Mouse (Mus musculus): ENCODE results near the gene Kdm2a. TPM values are rescaled to one million over a fixed set of nuclear protein-coding genes. Genes with fewer than 3 reads are reported as not detected.

The Kdm2a gene
- polyA plus RNA-seq, 1 experiment, result 100 TPM

DNA sequence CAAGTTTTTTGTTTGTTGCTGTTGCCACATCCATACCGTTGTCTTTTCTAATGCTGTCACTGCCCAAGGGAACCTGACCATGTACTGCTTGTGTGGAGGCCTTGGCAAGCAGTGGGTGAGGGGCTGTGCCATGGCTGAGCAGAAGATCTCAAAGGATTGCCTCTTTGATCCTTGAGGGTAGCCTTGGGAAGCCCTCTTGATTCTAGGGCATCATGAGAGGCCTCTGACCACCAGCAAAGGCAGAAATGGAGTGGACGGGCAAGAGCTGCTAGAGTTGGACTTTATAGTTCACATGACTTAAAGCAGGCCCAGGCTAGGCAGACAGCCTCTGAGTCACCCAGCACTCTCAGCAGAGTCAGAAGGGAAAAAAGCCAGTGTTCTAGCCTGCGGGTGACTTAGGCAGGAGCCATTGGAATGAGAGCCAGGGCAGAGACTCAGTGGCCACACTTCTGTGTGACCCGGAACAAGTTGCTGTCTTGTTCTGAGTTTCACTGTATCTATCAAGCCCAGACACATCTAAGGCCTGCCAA, 32.1 kb upstream of the Kdm2a start:
- H3K4me1 ChIP-seq (ENCODE audit: control insufficient read depth, insufficient read depth, insufficient read length, low read length), result peaks cover under 1% of the 10 kb centered on the region; the same call in 1 of the 2 replicates
- no peak overlapping the region for H3K27ac ChIP-seq (ENCODE audit: insufficient read depth, low read depth, low read length)
- no peaks in the 10 kb centered on the region for H3K27me3 ChIP-seq (ENCODE audit: control insufficient read depth, insufficient read depth, low read length)
- TF ChIP-seq CTCF (IDR thresholded peaks at IDR 0.05; ENCODE audit: extremely low read depth, insufficient read length, insufficient replicate concordance, low read depth, low read length), result no peak
- TF ChIP-seq POLR2A (IDR thresholded peaks at IDR 0.05; ENCODE audit: low read depth, low read length), result no peak
- 89% methylated on average over 4 of the region's 4 CpGs for WGBS
- no peak overlapping the region for H3K4me3 ChIP-seq (ENCODE audit: low read depth, low read length)
- peaks cover 19% of the 10 kb centered on the region for H3K36me3 ChIP-seq (ENCODE audit: control insufficient read depth, insufficient read depth, low read length)

DNA sequence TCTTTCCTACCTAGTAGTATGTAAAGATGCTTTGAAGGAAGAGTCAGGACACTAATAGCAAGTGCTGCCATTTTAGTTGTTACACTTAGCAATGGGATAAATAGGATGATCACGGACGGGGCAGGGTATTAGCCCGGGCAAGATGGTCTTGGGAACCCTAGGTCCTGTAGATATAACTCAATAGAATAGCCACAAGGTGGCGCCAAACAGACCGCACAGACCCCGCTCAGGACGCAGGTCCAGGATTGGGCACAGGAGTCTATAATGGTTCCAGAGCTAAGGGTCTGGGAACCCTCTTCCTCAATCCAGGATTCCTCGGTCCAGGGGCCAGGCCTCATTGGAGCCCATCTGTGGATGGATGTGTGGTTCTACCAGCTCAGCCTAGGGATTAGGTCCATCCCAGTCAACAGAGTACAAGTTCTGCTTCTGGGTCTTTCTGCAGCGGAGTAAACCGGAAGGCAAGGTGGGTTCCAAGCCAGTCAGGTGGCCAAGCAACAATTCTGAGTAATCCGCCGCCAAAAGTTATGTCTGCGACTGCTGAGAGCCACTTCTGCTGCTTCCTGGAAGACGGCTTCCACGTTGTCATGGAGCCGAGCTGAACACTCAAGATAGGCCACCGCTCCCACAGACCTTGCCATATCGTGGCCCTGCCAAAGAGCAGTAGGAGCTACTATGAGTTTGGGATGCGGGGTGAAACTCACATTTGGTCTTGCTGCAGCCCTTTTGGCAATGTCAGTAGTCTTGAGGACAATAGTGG, 27.7 kb upstream of the Kdm2a start:
- H3K36me3 ChIP-seq (ENCODE audit: control insufficient read depth, insufficient read depth, low read length), result peaks cover 15% of the 10 kb centered on the region
- no peaks in the 10 kb centered on the region for H3K27me3 ChIP-seq (ENCODE audit: control insufficient read depth, insufficient read depth, low read length)
- WGBS, result 72% methylated on average over 19 of the region's 19 CpGs
- H3K4me3 ChIP-seq (ENCODE audit: low read depth, low read length), result no peak overlapping the region
- TF ChIP-seq POLR2A (IDR thresholded peaks at IDR 0.05; ENCODE audit: low read depth, low read length), result no peak
- TF ChIP-seq CTCF (IDR thresholded peaks at IDR 0.05; ENCODE audit: extremely low read depth, insufficient read length, insufficient replicate concordance, low read depth, low read length), result peak; percentile 76; the same call in 1 of the 2 replicates
- H3K27ac ChIP-seq (ENCODE audit: insufficient read depth, low read depth, low read length), result no peak overlapping the region
- H3K4me1 ChIP-seq (ENCODE audit: control insufficient read depth, insufficient read depth, insufficient read length, low read length), result peaks cover 2% of the 10 kb centered on the region; the same call in 1 of the 2 replicates

DNA sequence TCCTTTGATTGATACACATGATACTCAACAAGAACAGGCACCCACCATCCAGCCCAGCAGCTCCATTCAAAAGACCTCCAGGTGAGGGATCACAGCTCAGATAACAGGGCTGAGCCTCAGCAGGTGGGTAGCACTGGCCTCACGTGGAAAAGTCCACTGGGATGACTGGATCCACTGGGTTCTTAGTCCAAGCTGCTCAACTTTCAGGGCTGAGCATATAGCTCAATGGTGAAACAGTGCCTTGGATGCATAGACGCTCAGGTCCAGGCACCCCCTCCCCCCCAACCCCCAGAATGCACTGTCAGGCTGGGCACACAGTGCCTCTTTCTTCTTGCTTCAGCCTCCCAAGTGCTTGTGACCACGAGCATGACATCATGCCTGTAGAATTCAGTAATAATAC, 24.9 kb upstream of the Kdm2a start:
- no peak for TF ChIP-seq CTCF (IDR thresholded peaks at IDR 0.05; ENCODE audit: extremely low read depth, insufficient read length, insufficient replicate concordance, low read depth, low read length)
- TF ChIP-seq POLR2A (IDR thresholded peaks at IDR 0.05; ENCODE audit: low read depth, low read length), result no peak
- no peaks in the 10 kb centered on the region for H3K27me3 ChIP-seq (ENCODE audit: control insufficient read depth, insufficient read depth, low read length)
- peaks cover 12% of the 10 kb centered on the region for H3K36me3 ChIP-seq (ENCODE audit: control insufficient read depth, insufficient read depth, low read length)
- whole genome bisulfite sequencing, result 82% methylated on average over 3 of the region's 3 CpGs
- no peak overlapping the region for H3K27ac ChIP-seq (ENCODE audit: insufficient read depth, low read depth, low read length)
- no peak overlapping the region for H3K4me3 ChIP-seq (ENCODE audit: low read depth, low read length)
- H3K4me1 ChIP-seq (ENCODE audit: control insufficient read depth, insufficient read depth, insufficient read length, low read length), result peaks cover 10% of the 10 kb centered on the region; the same call in 1 of the 2 replicates

DNA sequence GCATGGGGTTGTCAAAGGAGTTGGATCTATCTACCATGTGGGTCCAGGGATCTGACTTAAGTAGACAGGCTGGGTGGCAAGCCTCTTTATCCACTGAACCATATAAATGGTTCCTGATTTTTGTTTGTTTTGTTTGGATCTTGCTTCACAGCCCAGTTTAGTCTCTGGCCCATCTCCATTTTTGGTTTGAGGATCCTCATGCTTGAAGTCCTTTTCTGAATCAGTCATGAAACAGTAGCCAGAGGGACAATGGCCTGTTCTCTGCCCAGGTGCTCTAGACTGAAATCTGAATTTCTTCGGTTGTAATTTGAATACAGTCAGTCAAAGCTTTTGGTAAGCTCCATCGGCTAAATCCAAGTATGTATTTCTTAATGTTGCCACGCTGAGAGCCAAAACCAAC, 24.5 kb upstream of the Kdm2a start:
- Histone ChIP-seq H3K27me3 (ENCODE audit: control insufficient read depth, insufficient read depth, low read length) (no peaks in the 10 kb centered on the region), H3K36me3 (ENCODE audit: control insufficient read depth, insufficient read depth, low read length) (peaks cover 12% of the 10 kb centered on the region), H3K4me3 (ENCODE audit: low read depth, low read length) (no peak overlapping the region), H3K27ac (ENCODE audit: insufficient read depth, low read depth, low read length) (no peak overlapping the region), H3K4me1 (ENCODE audit: control insufficient read depth, insufficient read depth, insufficient read length, low read length) (peaks cover 10% of the 10 kb centered on the region; the same call in 1 of the 2 replicates)
- 95% methylated on average over 3 of the region's 3 CpGs for WGBS
- no peak for TF ChIP-seq CTCF (IDR thresholded peaks at IDR 0.05; ENCODE audit: extremely low read depth, insufficient read length, insufficient replicate concordance, low read depth, low read length)

DNA sequence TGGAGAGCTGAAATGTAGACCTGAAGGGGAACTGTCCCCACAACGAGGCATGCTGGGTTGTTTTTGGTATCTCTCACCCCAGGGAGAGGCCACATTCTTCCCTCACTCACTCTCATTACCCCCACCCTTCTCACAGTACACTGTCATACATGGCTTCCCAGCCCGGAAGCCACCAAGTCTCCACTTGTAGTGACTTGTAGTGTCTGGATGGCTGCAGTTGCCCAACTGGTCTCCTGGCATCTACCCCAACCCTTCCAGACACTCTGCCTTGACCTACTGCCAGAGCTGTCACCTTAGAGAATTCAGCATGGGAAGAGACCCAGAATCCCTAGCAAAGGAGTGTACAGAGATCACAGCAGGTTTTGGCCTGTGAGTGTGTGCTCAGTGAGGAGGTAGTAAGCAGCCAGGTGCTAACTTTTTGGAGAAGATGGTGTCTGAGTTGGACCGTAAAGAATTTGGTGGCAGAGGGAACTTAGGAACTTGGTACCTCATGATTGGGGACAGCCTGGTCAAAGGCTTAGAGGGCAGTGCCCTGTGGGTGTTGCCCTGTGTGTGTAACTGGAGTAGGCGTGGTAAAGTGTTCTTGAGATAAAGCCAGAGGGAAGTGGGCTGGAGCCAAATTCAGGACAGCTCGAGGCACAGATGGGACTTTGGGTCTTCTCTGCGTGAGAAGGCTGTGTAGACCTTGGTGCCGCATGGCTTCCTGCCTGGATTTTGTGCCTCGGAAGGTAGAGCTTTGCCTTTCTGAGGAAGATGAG, 22.2 kb upstream of the Kdm2a start:
- H3K4me1 ChIP-seq (ENCODE audit: control insufficient read depth, insufficient read depth, insufficient read length, low read length), result peaks cover 10% of the 10 kb centered on the region; the same call in 1 of the 2 replicates
- WGBS, result 38% methylated on average over 8 of the region's 8 CpGs
- peak overlapping the region; percentile 10; the same call in 1 of the 2 replicates for H3K4me3 ChIP-seq (ENCODE audit: low read depth, low read length)
- H3K27ac ChIP-seq (ENCODE audit: insufficient read depth, low read depth, low read length), result peak overlapping the region; percentile 99
- TF ChIP-seq POLR2A (IDR thresholded peaks at IDR 0.05; ENCODE audit: low read depth, low read length) (no peak), CTCF (IDR thresholded peaks at IDR 0.05; ENCODE audit: extremely low read depth, insufficient read length, insufficient replicate concordance, low read depth, low read length) (no peak)
- no peaks in the 10 kb centered on the region for H3K27me3 ChIP-seq (ENCODE audit: control insufficient read depth, insufficient read depth, low read length)
- peaks cover 5% of the 10 kb centered on the region; the same call in 1 of the 2 replicates for H3K36me3 ChIP-seq (ENCODE audit: control insufficient read depth, insufficient read depth, low read length)

DNA sequence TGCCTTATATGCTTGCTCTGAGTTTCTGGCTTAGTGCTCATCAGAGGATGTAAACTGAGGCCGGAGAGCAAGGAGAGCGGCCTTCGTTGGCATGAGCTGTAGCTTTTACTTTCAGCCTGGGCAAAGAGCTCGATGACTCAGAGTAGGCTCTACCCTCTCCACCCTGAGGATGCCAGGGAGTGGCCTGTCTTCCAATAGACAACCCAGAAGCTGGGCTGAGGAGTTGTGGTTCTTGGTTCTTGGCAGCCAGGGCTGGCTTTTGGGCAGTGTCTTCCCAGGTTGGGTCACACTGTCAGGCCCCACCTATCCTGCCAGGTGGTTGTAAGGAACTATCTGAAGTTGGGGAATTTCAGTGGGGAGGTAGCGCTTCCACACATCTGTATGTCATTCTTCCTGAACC, 21.6 kb upstream of the Kdm2a start:
- TF ChIP-seq POLR2A (IDR thresholded peaks at IDR 0.05; ENCODE audit: low read depth, low read length), result peak; percentile 18; the same call in 1 of the 2 replicates
- no peak for TF ChIP-seq CTCF (IDR thresholded peaks at IDR 0.05; ENCODE audit: extremely low read depth, insufficient read length, insufficient replicate concordance, low read depth, low read length)
- Histone ChIP-seq H3K4me3 (ENCODE audit: low read depth, low read length) (no peak overlapping the region), H3K27me3 (ENCODE audit: control insufficient read depth, insufficient read depth, low read length) (no peaks in the 10 kb centered on the region), H3K36me3 (ENCODE audit: control insufficient read depth, insufficient read depth, low read length) (0 out of 2 replicates have a peak, but pooled peaks cover under 1% of the 10 kb centered on the region), H3K4me1 (ENCODE audit: control insufficient read depth, insufficient read depth, insufficient read length, low read length) (peaks cover 10% of the 10 kb centered on the region; the same call in 1 of the 2 replicates), H3K27ac (ENCODE audit: insufficient read depth, low read depth, low read length) (peak overlapping the region; percentile 99)
- WGBS, result 50% methylated on average over 5 of the region's 5 CpGs

DNA sequence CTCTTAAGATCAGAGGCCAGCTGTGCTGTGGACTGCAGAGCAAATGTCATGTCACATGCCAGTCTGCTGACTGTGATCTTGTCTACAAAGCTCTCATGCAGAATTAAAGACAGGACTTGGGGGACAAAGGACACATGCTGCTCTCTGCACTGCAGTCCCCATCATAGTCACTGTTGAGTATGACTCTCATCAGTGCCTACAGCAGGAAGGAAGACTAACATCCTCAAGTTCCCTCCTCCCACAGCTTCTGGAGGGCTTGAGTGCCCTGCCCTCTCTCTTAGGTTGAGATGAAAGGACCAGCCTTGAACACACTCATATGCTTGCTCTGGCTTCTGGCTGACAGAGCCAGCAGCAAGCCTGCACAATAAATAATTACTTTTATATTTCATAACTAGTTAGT, 19.6 kb upstream of the Kdm2a start:
- H3K36me3 ChIP-seq (ENCODE audit: control insufficient read depth, insufficient read depth, low read length), result no peaks in the 10 kb centered on the region
- TF ChIP-seq POLR2A (IDR thresholded peaks at IDR 0.05; ENCODE audit: low read depth, low read length), result no peak
- TF ChIP-seq CTCF (IDR thresholded peaks at IDR 0.05; ENCODE audit: extremely low read depth, insufficient read length, insufficient replicate concordance, low read depth, low read length), result no peak
- no peak overlapping the region for H3K4me3 ChIP-seq (ENCODE audit: low read depth, low read length)
- no peaks in the 10 kb centered on the region for H3K27me3 ChIP-seq (ENCODE audit: control insufficient read depth, insufficient read depth, low read length)
- peaks cover 10% of the 10 kb centered on the region; the same call in 1 of the 2 replicates for H3K4me1 ChIP-seq (ENCODE audit: control insufficient read depth, insufficient read depth, insufficient read length, low read length)
- peak overlapping the region; percentile 63 for H3K27ac ChIP-seq (ENCODE audit: insufficient read depth, low read depth, low read length)

Measured in small intestine, adult 2 months (tissue).